Mouse (Mus musculus) heart, adult 2 months (tissue): ENCODE results near the gene Gm15737.

Source experiments
- CTCF ChIP-seq: fragments of 200-600 bp; IDR thresholded peaks from 2 replicates; pipeline ENCODE4 v1.8.1; 2022; ENCODE audit warnings: antibody characterized with exemption, mild to moderate bottlenecking, moderate library complexity
- EP300 ChIP-seq: fragments of 200-500 bp; IDR thresholded peaks from 2 replicates; pipeline ENCODE4 v1.6.1; 2011; ENCODE audit warnings: low read depth, low read length, control low read depth; ENCODE audit not compliant: insufficient read depth
- POLR2A ChIP-seq: fragments of 200-500 bp; IDR thresholded peaks from 2 replicates; pipeline ENCODE4 v1.6.1; 2011; ENCODE audit warnings: mild to moderate bottlenecking, low read depth, low read length, control low read depth; ENCODE audit not compliant: insufficient read depth

DNA sequence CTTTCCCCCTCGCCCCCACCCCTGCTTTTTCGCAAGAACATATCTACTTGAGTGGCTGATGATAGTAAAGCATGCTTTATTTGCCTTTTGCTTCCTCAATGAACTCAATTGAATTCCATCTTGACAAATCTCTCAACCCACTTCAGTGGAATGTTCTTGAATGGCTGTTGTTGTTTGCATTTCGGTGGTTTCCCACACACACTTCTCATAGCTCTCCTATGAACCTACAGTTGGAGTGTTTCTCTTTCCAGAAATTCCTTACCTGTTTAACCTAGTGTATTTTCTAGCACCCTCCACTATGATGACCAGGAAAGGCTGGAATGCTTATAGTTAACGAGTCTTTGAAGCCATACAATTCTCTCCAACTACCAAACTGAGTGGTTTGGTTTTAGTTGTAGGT, 14.3 kb upstream of the Gm15737 start:
- TF ChIP-seq CTCF (no peak), POLR2A (no peak), EP300 (no peak)
